Mouse (Mus musculus): ENCODE results near the gene Armc7.
"Not testable (repeated sequence)": the region's sequence is repeated elsewhere in the genome, so short reads cannot be mapped to it uniquely, and the experiment has no call there.

The Armc7 gene

GRCm38 (mm10) chr11:115454822-115455221, 20.6 kb upstream of the Armc7 start:
- DNase-seq (ENCODE audit: extremely low read depth, low read depth, low spot score), result not testable (repeated sequence)

- no peak for DNase-seq (ENCODE audit: extremely low read depth, low read depth, low spot score)
These were observed 19.8 kb upstream of the Armc7 start for GRCm38 (mm10) chr11:115455619-115456018.

DNA sequence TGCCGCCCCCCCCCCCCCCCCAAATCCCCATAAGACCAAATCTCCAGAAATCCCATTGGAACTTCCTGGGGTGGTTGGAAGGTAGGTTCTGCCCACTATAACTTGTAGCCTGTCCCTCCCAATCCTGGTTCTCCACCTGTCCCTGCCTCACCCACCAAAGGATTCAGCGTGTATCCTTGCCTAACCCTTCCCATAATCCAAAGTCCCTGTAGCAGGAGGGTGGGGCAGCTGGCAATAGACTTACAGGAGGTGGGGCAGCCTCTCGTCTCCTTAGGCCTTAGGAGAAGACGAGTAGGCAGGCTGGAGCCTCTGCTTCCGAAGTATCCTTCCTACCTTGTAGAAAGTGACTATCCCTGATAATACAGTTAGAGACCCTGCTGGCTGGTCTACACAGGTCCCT, 19.3 kb upstream of the Armc7 start:
- no peak for DNase-seq (ENCODE audit: extremely low read depth, low read depth, low spot score)

- DNase-seq (ENCODE audit: extremely low read depth, low read depth, low spot score), result no peak
These were observed 18.1 kb upstream of the Armc7 start for GRCm38 (mm10) chr11:115457405-115457804.

GRCm38 (mm10) chr11:115460976-115461375, 14.5 kb upstream of the Armc7 start:
- DNase-seq (ENCODE audit: extremely low read depth, low read depth, low spot score), result no peak

GRCm38 (mm10) chr11:115461846-115462242, 13.6 kb upstream of the Armc7 start:
- no peak for DNase-seq (ENCODE audit: extremely low read depth, low read depth, low spot score)

GRCm38 (mm10) chr11:115462243-115462891, 13.1 kb upstream of the Armc7 start, which contains the start of gene Slc16a5:
Gene Slc16a5 (plus strand): TSS chr11:115462474.
- no peak for DNase-seq (ENCODE audit: extremely low read depth, low read depth, low spot score)

DNA sequence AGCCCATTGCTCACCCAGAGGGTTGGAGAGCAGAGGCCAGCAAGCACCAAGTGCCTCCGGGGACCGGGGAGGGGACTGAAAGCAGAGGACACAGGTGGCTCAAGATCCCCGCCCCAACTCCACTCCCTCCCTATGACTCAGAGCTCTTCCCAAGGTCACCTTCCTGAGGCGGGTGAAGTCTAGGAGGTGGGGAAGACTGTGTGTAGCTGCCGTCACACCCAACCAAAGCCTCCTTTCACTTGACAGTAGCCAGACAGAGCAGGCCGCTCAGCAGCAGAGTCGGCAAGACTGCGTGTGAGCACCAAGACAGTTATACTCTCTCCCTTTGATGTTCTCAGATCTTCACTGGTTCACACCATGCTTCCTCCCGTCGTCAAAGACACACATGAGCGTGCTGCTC, 12.1 kb upstream of the Armc7 start:
- no peak for DNase-seq (ENCODE audit: extremely low read depth, low read depth, low spot score)

DNA sequence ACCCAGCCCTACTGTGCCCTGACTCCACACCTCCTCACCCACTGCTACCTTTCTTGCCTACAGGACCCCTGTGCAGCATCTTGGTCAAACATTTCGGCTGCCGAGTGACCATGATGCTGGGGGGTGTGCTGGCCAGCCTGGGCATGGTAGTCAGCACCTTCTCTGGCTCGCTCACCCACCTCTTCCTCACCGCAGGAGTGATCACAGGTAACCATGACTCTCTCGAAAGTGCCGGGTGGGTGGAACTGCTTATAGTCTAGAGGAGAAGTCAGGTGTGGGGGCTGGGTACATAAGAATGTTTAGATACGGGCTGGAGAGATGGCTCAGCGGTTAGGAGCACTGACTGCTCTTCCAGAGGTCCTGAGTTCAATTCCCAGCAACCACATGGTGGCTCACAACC, 10.6 kb upstream of the Armc7 start:
- DNase-seq (ENCODE audit: extremely low read depth, low read depth, low spot score), result no peak

DNA sequence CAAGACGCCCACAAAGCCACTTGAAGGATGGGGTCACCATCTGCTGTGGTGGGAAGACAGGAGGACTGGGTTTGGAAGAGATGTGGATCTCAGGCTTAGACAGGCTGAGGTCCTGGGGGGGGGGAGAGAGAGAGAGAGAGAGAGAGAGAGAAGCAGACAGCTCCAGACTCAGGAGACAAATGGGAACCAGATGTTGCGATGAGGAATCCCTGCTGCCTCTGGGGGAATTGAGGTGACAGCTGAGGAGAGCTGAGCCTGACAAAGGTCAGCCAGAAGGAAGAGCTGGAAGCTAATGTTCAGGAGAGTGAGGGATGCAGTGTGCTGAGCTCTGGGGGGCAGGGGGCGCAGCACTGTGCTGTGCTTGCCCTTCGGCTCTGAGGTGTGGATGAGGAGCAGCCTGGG, 8.2 kb upstream of the Armc7 start:
- DNase-seq (ENCODE audit: extremely low read depth, low read depth, low spot score), result no peak

GRCm38 (mm10) chr11:115472183-115472582, 3.3 kb upstream of the Armc7 start:
- DNase-seq (ENCODE audit: extremely low read depth, low read depth, low spot score), result no peak

DNA sequence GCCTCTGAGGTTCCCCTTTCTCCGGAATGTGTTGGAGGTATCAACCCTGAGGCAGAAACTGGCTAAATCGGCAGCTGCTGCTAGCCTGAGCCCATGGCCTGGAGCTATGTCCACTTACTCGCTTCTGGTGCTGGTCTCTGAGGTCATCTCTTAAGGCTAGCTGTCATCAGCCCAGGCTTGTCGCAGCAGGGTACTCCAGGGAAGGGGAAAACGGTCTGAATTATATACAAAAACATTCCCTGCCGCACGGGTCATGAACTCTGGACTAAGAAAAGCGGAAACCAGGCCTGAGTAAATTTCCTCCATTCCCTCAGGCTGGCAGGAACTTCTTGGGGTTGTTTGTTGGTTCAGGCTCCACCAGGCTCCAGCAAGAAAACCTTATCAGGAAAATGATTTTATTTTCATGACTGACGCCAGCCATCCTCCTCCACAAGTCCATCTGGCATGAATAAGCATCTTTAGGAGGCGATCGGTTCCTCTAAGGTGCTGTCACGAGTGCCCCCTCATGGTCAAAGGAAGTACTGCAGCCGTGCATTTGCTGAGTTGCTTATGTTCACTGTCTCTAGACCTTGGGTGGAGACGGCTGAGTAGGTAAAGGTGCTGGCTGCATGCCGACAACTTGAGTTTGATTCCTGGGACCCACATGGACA, 1.7 kb upstream of the Armc7 start:
- DNase-seq (ENCODE audit: extremely low read depth, low read depth, low spot score), result peak; percentile 23

DNA sequence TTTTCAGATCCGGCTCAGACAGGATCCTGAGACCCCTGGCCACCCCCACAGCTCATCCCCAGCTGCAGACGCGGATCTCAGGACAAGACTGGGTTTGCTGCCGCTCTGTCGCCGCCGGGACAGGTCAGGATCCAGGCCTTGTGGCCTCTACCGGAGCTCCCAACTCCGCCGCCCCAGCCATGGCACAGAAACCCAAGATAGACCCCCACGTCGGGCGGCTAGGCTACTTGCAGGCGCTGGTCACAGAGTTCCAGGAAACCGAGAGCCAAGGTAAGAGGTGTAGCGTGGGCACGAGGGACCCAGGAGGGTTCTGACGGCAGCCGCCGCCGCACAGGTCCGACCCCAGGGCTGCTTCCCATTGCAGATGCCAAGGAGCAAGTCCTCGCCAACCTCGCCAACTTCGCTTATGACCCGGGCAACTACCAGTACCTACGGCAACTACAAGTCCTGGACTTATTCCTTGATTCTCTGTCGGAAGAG, 331 bp downstream of the Armc7 start:
- no peak for DNase-seq (ENCODE audit: extremely low read depth, low read depth, low spot score)

DNA sequence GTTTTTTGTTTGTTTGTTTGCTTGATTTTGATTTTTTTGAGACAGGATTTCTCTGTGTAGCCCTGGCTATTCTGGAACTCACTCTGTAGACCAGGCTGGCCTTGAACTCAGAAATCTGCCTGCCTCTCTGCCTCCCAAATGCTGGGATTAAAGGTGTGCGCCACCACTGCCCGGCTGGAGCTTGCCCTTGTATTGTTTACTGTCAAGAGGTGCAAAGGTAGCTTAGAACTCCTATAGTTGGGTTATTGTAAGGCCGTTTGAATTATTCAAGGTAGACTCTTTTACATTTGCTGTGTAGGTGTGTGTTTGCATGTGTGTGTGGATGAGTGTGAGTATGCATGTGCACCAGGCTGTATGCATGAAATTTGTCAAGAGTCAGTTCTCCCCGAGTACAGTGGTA, 1.2 kb downstream of the Armc7 start:
- not testable (repeated sequence) for DNase-seq (ENCODE audit: extremely low read depth, low read depth, low spot score)

DNA sequence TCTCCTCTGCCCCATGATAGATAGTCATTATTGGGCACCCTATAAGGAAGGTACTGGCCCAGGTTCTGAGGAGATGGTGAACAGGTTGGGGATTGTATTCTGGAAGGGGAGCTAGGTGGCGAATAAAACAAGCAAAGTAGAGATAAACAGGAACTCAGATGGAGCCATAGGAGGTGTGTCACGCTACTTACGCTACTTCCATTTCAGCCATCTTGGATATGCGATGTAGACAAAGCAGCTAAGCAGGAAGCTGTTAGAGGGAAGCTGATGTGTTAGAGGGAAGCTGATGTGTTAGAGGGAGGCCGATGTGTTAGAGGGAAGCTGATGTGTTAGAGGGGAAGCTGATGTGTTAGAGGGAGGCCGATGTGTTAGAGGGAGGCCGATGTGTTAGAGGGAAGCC, 1.9 kb downstream of the Armc7 start:
- not testable (repeated sequence) for DNase-seq (ENCODE audit: extremely low read depth, low read depth, low spot score)

- no peak for DNase-seq (ENCODE audit: extremely low read depth, low read depth, low spot score)
These were observed 3.0 kb downstream of the Armc7 start for GRCm38 (mm10) chr11:115478296-115478938.

- no peak for DNase-seq (ENCODE audit: extremely low read depth, low read depth, low spot score)
These were observed 6.2 kb downstream of the Armc7 start for GRCm38 (mm10) chr11:115481553-115482259.

DNA sequence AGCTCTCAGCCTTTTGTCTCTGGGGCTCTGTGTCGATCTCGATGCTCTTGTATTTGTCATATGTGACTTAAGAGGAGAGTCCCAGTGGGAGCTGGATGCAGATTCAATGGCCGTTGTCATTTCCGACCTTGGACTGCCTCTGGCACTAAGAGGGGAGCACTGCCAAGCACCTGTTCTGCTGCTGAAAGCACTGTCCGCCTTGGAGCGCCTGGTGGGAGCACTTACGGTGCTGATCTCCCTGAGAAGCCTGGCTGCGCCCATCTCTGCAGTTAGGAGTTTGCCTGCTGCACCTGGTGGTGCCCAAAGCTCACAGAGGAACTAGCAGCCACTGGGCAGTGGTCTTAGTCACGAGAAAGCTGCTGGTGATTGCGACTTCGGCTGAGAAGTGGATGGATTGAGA, 7.8 kb downstream of the Armc7 start:
- no peak for DNase-seq (ENCODE audit: extremely low read depth, low read depth, low spot score)

- no peak for DNase-seq (ENCODE audit: extremely low read depth, low read depth, low spot score)
These were observed 8.3 kb downstream of the Armc7 start for GRCm38 (mm10) chr11:115483726-115484125.

- no peak for DNase-seq (ENCODE audit: extremely low read depth, low read depth, low spot score)
These were observed 9.7 kb downstream of the Armc7 start for GRCm38 (mm10) chr11:115485155-115485554.

- DNase-seq (ENCODE audit: extremely low read depth, low read depth, low spot score), result no peak
These were observed 13.2 kb downstream of the Armc7 start for GRCm38 (mm10) chr11:115488551-115489104.
